Mouse (Mus musculus) liver, embryonic 11.5 days (tissue): Measurements from ENCODE around the gene Itgav. TPM values are rescaled to one million over a fixed set of nuclear protein-coding genes. Genes with fewer than 3 reads are reported as not detected.

ENCODE experiments used
- ATAC-seq: fragments of 200-750 bp; cut with Nextera tagmentation; replicated peaks from 2 replicates; pipeline ENCODE4 v1.8.0; 2017; ENCODE audit warnings: moderate number of reproducible peaks, mild to moderate bottlenecking, moderate TSS enrichment, moderate library complexity; ENCODE audit not compliant: low FRiP score
- DNase-seq: peaks from one replicate; pipeline ENCODE4 v3.0.0-alpha.2; 2017; ENCODE audit warnings: low spot score
- H3K27ac ChIP-seq: fragments of 300-500 bp; sonication (generic); 2 replicates; pipeline ENCODE4 v1.5.1; 2014; ENCODE audit warnings: mild to moderate bottlenecking, low read depth, low read length, control low read depth
- H3K27me3 ChIP-seq: fragments of 300-500 bp; sonication (generic); replicated peaks from 2 replicates; pipeline ENCODE4 v1.6.1; 2014; ENCODE audit warnings: low read length, mixed read lengths; ENCODE audit not compliant: control insufficient read depth, insufficient read depth
- H3K36me3 ChIP-seq: fragments of 300-500 bp; sonication (generic); 2 replicates; pipeline ENCODE4 v1.6.1; 2014; ENCODE audit warnings: mild to moderate bottlenecking, low read length, moderate library complexity, mixed read lengths; ENCODE audit not compliant: control insufficient read depth, insufficient read depth
- H3K4me1 ChIP-seq: fragments of 300-500 bp; sonication (generic); replicated peaks from 2 replicates; pipeline ENCODE4 v1.6.1; 2014; ENCODE audit warnings: low read length, mixed read lengths; ENCODE audit not compliant: control insufficient read depth, insufficient read depth
- H3K4me2 ChIP-seq: fragments of 300-500 bp; sonication (generic); 2 replicates; pipeline ENCODE4 v1.6.1; 2014; ENCODE audit warnings: mild to moderate bottlenecking, control low read depth, moderate library complexity
- H3K4me3 ChIP-seq: fragments of 300-500 bp; sonication (generic); 2 replicates; pipeline ENCODE4 v1.5.1; 2014; ENCODE audit warnings: low read depth, low read length, control low read depth
- H3K9ac ChIP-seq: fragments of 300-500 bp; sonication (generic); 2 replicates; pipeline ENCODE4 v1.6.1; 2014; ENCODE audit warnings: low read depth, low read length, control low read depth
- H3K9me3 ChIP-seq: fragments of 300-500 bp; sonication (generic); 2 replicates; pipeline ENCODE4 v1.6.1; 2016; ENCODE audit warnings: low read length, inconsistent platforms, mixed read lengths; ENCODE audit not compliant: control insufficient read depth
- WGBS: fragments of 180-500 bp; shearing (Covaris S2); extraction: QIAGEN DNeasy Blood & Tissue Kit; methylation state at CpG from one replicate; pipeline ENCODE4 v1.1.7; 2014; 5-methylcytosine and 5-hydroxymethylcytosine counted together
- polyA plus RNA-seq: library from polyadenylated mRNA; unstranded; fragments of >200 nt; fragmentation: Nextera tagmentation; extraction: Ambion mirVana; gene quantifications from 2 replicates; pipeline ENCODE4 v1.2.1, GENCODE M21; 2014

Gene Itgav
- polyA plus RNA-seq, 1 experiment from 2014 or later: 38.3 TPM

- 71% methylated on average over 9 of the region's 9 CpGs for WGBS
- ATAC-seq (no peak; the same call in 1 of the 2 replicates), DNase-seq (no peak)
- H3K36me3 ChIP-seq: no peaks in the 10 kb centered on the region
- no peaks in the 10 kb centered on the region for H3K9me3 ChIP-seq
- no peak overlapping the region for H3K4me2 ChIP-seq
- H3K4me3 ChIP-seq: no peak overlapping the region
- no peak overlapping the region for H3K9ac ChIP-seq
- H3K27me3 ChIP-seq: no peaks in the 10 kb centered on the region
- H3K4me1 ChIP-seq: 0 out of 2 replicates have a peak, but pooled peaks cover 5% of the 10 kb centered on the region
- no peak overlapping the region for H3K27ac ChIP-seq
These were observed 40.3 kb upstream of the Itgav start for GRCm38 (mm10) chr2:83683731-83684519.

GRCm38 (mm10) chr2:83684691-83685090 is 39.5 kb upstream of the Itgav start:
- peaks cover 4% of the 10 kb centered on the region; the same call in 1 of the 2 replicates for H3K9me3 ChIP-seq
- no peaks in the 10 kb centered on the region for H3K36me3 ChIP-seq
- no peak overlapping the region for H3K9ac ChIP-seq
- H3K27ac ChIP-seq: no peak overlapping the region
- H3K4me2 ChIP-seq: no peak overlapping the region
- H3K4me1 ChIP-seq: 0 out of 2 replicates have a peak, but pooled peaks cover 5% of the 10 kb centered on the region
- ATAC-seq (no peak), DNase-seq (no peak)
- no peaks in the 10 kb centered on the region for H3K27me3 ChIP-seq
- no peak overlapping the region for H3K4me3 ChIP-seq
- 67% methylated on average over 8 of the region's 8 CpGs for WGBS

GRCm38 (mm10) chr2:83690372-83690771 is 33.8 kb upstream of the Itgav start:
- Histone ChIP-seq H3K9ac (no peak overlapping the region), H3K4me2 (no peak overlapping the region), H3K36me3 (no peaks in the 10 kb centered on the region), H3K27me3 (no peaks in the 10 kb centered on the region), H3K4me1 (no peaks in the 10 kb centered on the region), H3K4me3 (no peak overlapping the region), H3K27ac (no peak overlapping the region), H3K9me3 (peaks cover 4% of the 10 kb centered on the region; the same call in 1 of the 2 replicates)
- DNase-seq: no peak
- 70% methylated on average over 2 of the region's 2 CpGs for WGBS
- ATAC-seq: no peak

GRCm38 (mm10) chr2:83692651-83693545 is 31.3 kb upstream of the Itgav start:
- no peak overlapping the region for H3K9ac ChIP-seq
- WGBS: 50% methylated on average over 10 of the region's 10 CpGs
- H3K36me3 ChIP-seq: no peaks in the 10 kb centered on the region
- H3K4me2 ChIP-seq: no peak overlapping the region
- no peak overlapping the region for H3K27ac ChIP-seq
- H3K27me3 ChIP-seq: no peaks in the 10 kb centered on the region
- H3K9me3 ChIP-seq: peaks cover 4% of the 10 kb centered on the region; the same call in 1 of the 2 replicates
- ATAC-seq (no peak), DNase-seq (no peak)
- no peaks in the 10 kb centered on the region for H3K4me1 ChIP-seq
- no peak overlapping the region for H3K4me3 ChIP-seq

GRCm38 (mm10) chr2:83694061-83694460 is 30.1 kb upstream of the Itgav start:
- Histone ChIP-seq H3K9me3 (peaks cover 4% of the 10 kb centered on the region; the same call in 1 of the 2 replicates), H3K4me1 (no peaks in the 10 kb centered on the region), H3K27ac (no peak overlapping the region), H3K27me3 (no peaks in the 10 kb centered on the region), H3K9ac (no peak overlapping the region), H3K4me3 (no peak overlapping the region), H3K4me2 (no peak overlapping the region), H3K36me3 (no peaks in the 10 kb centered on the region)
- 78% methylated on average over 7 of the region's 7 CpGs for WGBS
- ATAC-seq: no peak
- no peak for DNase-seq

GRCm38 (mm10) chr2:83695345-83696247 is 28.6 kb upstream of the Itgav start:
- 70% methylated on average over 11 of the region's 11 CpGs for WGBS
- Histone ChIP-seq H3K9me3 (no peaks in the 10 kb centered on the region), H3K27ac (no peak overlapping the region), H3K4me3 (no peak overlapping the region), H3K4me1 (no peaks in the 10 kb centered on the region), H3K27me3 (no peaks in the 10 kb centered on the region), H3K36me3 (no peaks in the 10 kb centered on the region), H3K9ac (no peak overlapping the region), H3K4me2 (no peak overlapping the region)
- DNase-seq (no peak), ATAC-seq (no peak)

GRCm38 (mm10) chr2:83698484-83698883 is 25.7 kb upstream of the Itgav start:
- DNase-seq (no peak), ATAC-seq (no peak)
- no peak overlapping the region for H3K27ac ChIP-seq
- H3K9ac ChIP-seq: no peak overlapping the region
- no peaks in the 10 kb centered on the region for H3K27me3 ChIP-seq
- no peaks in the 10 kb centered on the region for H3K9me3 ChIP-seq
- H3K4me1 ChIP-seq: no peaks in the 10 kb centered on the region; the same call in 1 of the 2 replicates
- H3K4me2 ChIP-seq: no peak overlapping the region
- WGBS: 55% methylated on average over 1 of the region's 1 CpGs
- no peaks in the 10 kb centered on the region for H3K36me3 ChIP-seq
- no peak overlapping the region for H3K4me3 ChIP-seq

GRCm38 (mm10) chr2:83699324-83699723 is 24.9 kb upstream of the Itgav start:
- no peaks in the 10 kb centered on the region for H3K9me3 ChIP-seq
- no peaks in the 10 kb centered on the region for H3K36me3 ChIP-seq
- H3K4me3 ChIP-seq: no peak overlapping the region
- DNase-seq: no peak
- no peak overlapping the region for H3K9ac ChIP-seq
- no peaks in the 10 kb centered on the region; the same call in 1 of the 2 replicates for H3K4me1 ChIP-seq
- ATAC-seq: no peak
- H3K4me2 ChIP-seq: no peak overlapping the region
- 50% methylated on average over 1 of the region's 1 CpGs for WGBS
- H3K27me3 ChIP-seq: no peaks in the 10 kb centered on the region
- no peak overlapping the region for H3K27ac ChIP-seq
